Mouse (Mus musculus): ENCODE results near the gene Micall2. TPM values are rescaled to one million over a fixed set of nuclear protein-coding genes. Genes with fewer than 3 reads are reported as not detected.

The Micall2 gene
- 8.3 and 8.4 TPM in 2 replicates for polyA plus RNA-seq (2015; fragmentation: Nextera tagmentation; extraction: Ambion mirVana)

DNA sequence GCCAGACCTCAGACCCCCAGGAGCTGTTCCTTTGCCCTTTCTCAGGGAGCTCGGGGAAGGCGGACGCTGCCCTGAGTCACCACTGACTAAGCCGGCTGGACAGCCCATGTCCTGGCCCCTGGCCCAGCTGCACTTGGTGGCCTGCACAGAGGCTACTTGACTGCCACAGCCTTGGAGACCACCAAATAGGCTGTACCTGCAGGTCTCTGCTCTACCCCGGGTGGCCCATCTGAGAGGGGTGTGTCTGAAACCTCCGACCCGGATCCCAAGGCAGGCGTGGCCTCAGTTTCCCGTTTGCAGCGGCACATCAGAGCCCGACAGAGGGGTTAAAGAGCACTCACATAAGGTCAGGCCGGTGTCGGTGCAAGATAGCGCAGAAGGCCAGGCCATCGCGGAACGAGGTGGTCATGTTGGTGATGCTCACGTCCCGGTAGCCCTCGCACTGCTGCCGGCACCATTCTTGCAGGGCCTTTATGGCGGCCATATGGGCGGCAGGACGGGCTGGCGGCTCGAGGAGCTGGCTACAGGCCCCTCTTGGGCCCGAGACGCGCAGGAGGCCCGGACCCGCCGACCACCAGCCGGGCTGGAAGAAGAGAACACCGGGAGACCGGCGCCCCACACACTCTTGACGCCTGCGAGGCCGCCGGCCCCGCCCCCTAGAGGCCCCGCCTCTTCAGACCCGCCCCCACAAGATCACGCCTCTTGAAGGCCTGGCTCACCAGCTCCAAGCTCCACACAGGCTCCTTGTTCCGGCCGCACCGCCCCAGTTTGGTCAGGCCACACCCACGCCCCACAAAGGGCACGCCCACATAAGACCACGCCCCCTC, at the start of gene Micall2:
TSS of gene Micall2 (minus strand) at position 660 of the 827 bp plus-strand sequence.
- Histone ChIP-seq H3K36me3 (no peaks in the 10 kb centered on the region), H3K9ac (peak within 1 kb of the TSS; percentile 61), H3K9me3 (no peaks in the 10 kb centered on the region), H3K27ac (peak within 1 kb of the TSS; percentile 85), H3K4me3 (replicated peaks) (peak within 1 kb of the TSS; percentile 58), H3K4me2 (replicated peaks) (peak within 1 kb of the TSS; percentile 98), H3K4me1 (replicated peaks) (peaks cover 51% of the 10 kb centered on the region), H3K27me3 (replicated peaks) (no peaks in the 10 kb centered on the region)
- peak; percentile 92 for ATAC-seq
- WGBS, result 3% methylated on average over 50 of the region's 50 CpGs

DNA sequence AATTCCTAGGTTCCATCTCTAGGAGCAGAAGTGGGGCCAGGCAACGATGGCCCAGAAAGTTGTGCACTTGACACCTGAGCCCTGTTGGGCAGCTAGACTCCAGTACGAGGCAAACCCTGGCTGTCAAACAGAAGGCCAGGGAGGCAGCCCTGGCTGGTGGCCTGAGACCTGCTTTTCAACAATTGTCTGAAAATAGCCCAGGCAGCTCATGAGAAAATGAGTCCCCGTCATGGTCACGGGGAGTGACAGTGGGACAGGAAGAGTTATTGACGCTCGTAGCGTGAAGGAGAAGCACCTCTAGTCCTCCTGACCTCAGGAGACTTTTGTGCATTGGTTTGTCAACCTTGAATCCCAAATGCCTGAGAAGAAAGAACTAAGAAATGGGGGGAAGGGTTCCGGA, 45.3 kb upstream of the Micall2 start:
- H3K27ac ChIP-seq, result no peak overlapping the region
- H3K9ac ChIP-seq, result no peak overlapping the region
- no peaks in the 10 kb centered on the region for H3K4me1 ChIP-seq (replicated peaks)
- H3K4me2 ChIP-seq (replicated peaks), result no peak overlapping the region
- no peaks in the 10 kb centered on the region for H3K27me3 ChIP-seq (replicated peaks)
- WGBS, result 78% methylated on average over 8 of the region's 8 CpGs
- no peaks in the 10 kb centered on the region for H3K36me3 ChIP-seq
- H3K9me3 ChIP-seq, result no peaks in the 10 kb centered on the region
- H3K4me3 ChIP-seq (replicated peaks), result no peak overlapping the region
- no peak for ATAC-seq

DNA sequence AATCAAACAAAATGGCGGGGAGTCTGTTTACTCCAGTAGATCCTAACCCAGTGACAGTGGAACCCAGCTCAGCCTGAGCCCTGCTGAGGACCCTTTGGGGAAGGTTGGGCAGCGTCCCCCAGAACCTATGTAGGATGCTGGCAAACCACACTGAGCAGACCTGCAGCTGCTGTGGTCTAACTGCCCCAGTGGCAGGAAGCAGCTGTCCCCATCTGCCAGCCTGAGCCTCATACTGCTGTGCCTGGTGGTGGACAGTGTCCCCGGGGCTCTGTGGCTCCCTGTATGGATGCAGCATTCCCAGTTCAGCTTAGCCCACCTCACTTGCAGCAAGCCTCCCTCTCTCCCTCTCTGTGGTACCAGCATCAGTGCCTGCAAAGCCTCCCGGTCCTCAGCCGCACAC, 40.8 kb upstream of the Micall2 start:
- Histone ChIP-seq H3K27me3 (replicated peaks) (no peaks in the 10 kb centered on the region), H3K36me3 (peaks cover 3% of the 10 kb centered on the region; the same call in 1 of the 2 replicates), H3K4me3 (replicated peaks) (no peak overlapping the region), H3K27ac (no peak overlapping the region), H3K9me3 (no peaks in the 10 kb centered on the region), H3K4me2 (replicated peaks) (no peak overlapping the region), H3K9ac (no peak overlapping the region), H3K4me1 (replicated peaks) (peaks cover 6% of the 10 kb centered on the region)
- no peak for ATAC-seq
- WGBS, result 77% methylated on average over 5 of the region's 5 CpGs

DNA sequence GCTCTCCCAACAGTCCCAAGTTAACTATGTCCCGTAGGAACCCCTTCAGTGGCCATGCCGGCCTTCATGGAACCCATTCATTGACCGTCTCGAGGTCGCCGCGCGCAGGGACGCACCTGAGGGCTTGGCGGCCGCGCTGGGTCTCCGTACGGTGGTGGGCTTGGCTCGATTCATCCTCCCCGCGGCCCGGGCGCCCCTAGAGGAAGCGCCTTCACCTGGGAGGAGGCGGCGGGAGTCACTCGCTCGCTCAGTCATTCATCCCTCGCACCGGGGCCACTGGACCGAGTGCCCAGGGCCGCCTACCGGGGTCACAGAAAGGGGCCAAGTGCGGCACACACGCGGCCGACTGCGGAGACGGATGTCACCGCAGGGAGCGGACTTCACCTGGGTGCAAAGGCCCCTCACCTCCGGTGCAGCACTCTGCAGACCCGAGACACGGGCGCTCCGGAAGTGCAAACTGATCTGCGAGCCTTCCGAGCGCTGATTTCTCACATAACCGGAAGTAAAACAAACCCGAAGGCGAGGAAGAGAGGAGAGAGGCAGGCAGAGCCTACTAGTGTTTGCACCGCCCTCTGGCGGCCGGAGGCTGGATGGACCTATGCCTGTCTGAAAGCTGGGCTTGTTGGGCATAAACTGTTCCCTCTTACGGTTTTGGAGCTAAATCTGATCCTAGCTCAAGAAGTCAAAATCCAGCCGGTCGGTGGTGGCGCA, 39.2 kb upstream of the Micall2 start, which contains the start of gene Ints1:
TSS of gene Ints1 (minus strand) at position 459 of the 711 bp plus-strand sequence.
- H3K27ac ChIP-seq, result peak within 1 kb of the TSS; percentile 40; the same call in 1 of the 2 replicates
- under 1% methylated on average over 55 of the region's 55 CpGs for WGBS

DNA sequence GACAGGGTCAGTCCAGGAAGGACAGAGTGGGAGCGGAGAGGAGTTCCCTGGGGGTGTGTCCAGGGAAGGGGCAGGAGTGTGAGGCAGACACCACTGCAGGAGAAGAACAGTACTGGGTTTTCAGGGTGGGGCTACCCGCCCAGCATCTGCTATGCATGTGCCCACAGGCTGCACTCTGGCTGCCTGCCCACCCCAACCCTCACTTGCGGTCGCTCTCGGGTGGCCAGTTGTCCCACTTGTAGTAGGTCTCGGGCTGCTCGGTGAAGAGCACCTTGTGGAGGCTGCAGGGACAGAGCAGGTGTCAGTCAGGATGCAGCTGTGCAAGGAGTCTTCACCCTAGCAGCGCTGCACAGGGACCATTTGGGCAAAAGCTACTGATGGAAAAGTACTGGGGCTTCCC, 32.1 kb upstream of the Micall2 start:
- no peak for ATAC-seq
- no peak overlapping the region for H3K9ac ChIP-seq
- peaks cover 64% of the 10 kb centered on the region for H3K36me3 ChIP-seq
- H3K27me3 ChIP-seq (replicated peaks), result no peaks in the 10 kb centered on the region
- no peaks in the 10 kb centered on the region for H3K9me3 ChIP-seq
- H3K4me2 ChIP-seq (replicated peaks), result no peak overlapping the region
- no peak overlapping the region for H3K4me3 ChIP-seq (replicated peaks)
- WGBS, result 93% methylated on average over 8 of the region's 8 CpGs
- H3K4me1 ChIP-seq (replicated peaks), result no peaks in the 10 kb centered on the region
- H3K27ac ChIP-seq, result no peak overlapping the region

More for the DNA sequence above, 39.2 kb upstream of the Micall2 start, which contains the start of gene Ints1:
- Histone ChIP-seq H3K27me3 (replicated peaks) (no peaks in the 10 kb centered on the region), H3K9me3 (no peaks in the 10 kb centered on the region), H3K4me3 (replicated peaks) (peak within 1 kb of the TSS; percentile 98), H3K36me3 (peaks cover 19% of the 10 kb centered on the region), H3K4me2 (replicated peaks) (peak within 1 kb of the TSS; percentile 85), H3K9ac (peak within 1 kb of the TSS; percentile 87), H3K4me1 (replicated peaks) (peaks cover 6% of the 10 kb centered on the region)
- ATAC-seq, result peak; percentile 95

DNA sequence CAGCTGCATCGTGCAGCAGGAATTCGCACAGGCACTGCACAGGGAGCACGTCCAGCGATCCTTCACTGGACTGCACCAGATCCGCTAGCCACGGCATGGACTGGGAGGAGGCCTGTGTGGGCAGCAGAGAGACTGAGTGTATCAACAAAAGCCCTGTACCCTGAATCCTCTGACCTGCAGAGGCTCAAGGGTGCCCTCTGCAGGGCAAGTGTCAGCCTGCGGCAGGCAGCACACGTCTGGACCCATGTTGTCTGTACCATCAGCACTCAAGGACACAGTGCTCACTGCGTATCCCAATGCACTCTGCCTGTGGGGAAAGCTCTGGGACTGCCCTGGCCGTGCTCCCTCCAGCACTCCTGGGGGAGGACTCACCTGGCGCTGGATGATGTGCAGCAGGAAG, 28.2 kb upstream of the Micall2 start:
- 68% methylated on average over 11 of the region's 11 CpGs for WGBS
- Histone ChIP-seq H3K4me1 (replicated peaks) (no peaks in the 10 kb centered on the region), H3K27ac (no peak overlapping the region), H3K4me2 (replicated peaks) (no peak overlapping the region), H3K4me3 (replicated peaks) (no peak overlapping the region), H3K9me3 (no peaks in the 10 kb centered on the region), H3K36me3 (peaks cover 63% of the 10 kb centered on the region), H3K27me3 (replicated peaks) (no peaks in the 10 kb centered on the region), H3K9ac (no peak overlapping the region)
- no peak for ATAC-seq

DNA sequence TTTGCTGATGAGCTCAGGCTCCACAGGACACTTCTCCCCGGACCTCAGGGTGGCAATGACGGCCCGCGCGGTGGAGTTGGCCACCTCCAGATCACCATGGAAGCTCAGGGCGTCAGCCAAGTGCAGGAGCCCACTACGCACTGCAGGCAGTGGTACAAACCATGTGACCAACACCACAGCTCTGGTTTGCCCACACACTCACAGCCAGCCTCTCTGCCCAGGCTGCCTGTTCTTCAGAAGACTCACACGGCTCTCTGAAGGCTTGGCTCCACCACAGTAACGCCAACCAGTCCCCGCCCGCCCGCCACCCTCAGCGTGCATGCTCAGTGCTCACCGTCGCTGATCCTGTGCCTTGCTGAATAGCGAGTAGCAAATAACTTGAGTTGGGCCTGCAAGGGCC, 22.0 kb upstream of the Micall2 start:
- no peaks in the 10 kb centered on the region for H3K4me1 ChIP-seq (replicated peaks)

DNA sequence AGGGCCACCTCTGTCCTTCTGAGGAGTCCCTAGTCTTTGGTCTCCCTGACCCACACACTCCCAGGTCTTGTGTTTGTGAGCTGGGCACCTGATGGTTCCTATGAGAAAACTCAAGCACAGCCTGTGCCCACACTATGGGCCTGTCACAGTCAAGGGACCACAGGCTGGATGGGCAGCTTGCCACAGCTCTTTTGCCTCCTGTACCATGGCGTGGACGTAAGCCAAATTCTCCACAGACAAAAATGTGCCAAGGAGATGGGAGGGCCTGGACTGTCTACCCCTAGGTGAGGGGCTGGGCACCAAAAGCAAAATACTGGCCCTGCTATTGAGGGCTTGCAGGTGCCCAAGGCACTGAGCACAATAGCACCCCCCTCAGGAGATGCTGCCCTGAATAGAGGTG, 20.4 kb upstream of the Micall2 start:
- Histone ChIP-seq H3K27me3 (replicated peaks) (no peaks in the 10 kb centered on the region), H3K36me3 (peaks cover 53% of the 10 kb centered on the region), H3K4me2 (replicated peaks) (no peak overlapping the region), H3K4me3 (replicated peaks) (no peak overlapping the region), H3K27ac (no peak overlapping the region), H3K4me1 (replicated peaks) (no peaks in the 10 kb centered on the region), H3K9ac (no peak overlapping the region), H3K9me3 (no peaks in the 10 kb centered on the region)
- WGBS, result 100% methylated on average over 2 of the region's 2 CpGs
- no peak for ATAC-seq

More for the DNA sequence above, 22.0 kb upstream of the Micall2 start:
- Histone ChIP-seq H3K4me3 (replicated peaks) (no peak overlapping the region), H3K9ac (no peak overlapping the region), H3K27ac (no peak overlapping the region), H3K9me3 (no peaks in the 10 kb centered on the region), H3K4me2 (replicated peaks) (no peak overlapping the region), H3K36me3 (peaks cover 61% of the 10 kb centered on the region), H3K27me3 (replicated peaks) (no peaks in the 10 kb centered on the region)
- WGBS, result 85% methylated on average over 16 of the region's 16 CpGs
- ATAC-seq, result no peak

DNA sequence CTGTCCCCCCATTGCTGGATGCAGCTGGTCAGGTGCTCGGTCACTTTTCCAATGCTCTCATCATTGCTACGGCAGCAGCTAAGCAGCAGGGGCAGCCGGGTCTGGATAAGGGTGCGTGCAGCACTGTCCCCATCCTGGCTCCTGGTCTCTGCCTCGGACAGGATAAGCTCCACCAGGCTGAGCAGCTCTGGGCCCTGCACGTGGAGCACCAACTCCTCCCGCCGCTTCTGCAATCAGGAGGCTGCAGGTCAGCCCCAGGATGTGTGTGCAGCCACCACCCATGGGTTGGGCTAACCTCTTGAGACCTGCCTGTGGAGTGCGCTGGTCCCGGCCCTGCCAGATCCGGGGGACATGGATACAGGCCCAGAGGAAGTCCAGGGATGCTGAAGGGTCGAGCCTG, 20.0 kb upstream of the Micall2 start:
- Histone ChIP-seq H3K27me3 (replicated peaks) (no peaks in the 10 kb centered on the region), H3K27ac (no peak overlapping the region), H3K4me3 (replicated peaks) (no peak overlapping the region), H3K4me1 (replicated peaks) (no peaks in the 10 kb centered on the region), H3K9ac (no peak overlapping the region), H3K36me3 (peaks cover 54% of the 10 kb centered on the region), H3K4me2 (replicated peaks) (no peak overlapping the region), H3K9me3 (no peaks in the 10 kb centered on the region)
- 89% methylated on average over 12 of the region's 12 CpGs for WGBS
- ATAC-seq, result no peak

DNA sequence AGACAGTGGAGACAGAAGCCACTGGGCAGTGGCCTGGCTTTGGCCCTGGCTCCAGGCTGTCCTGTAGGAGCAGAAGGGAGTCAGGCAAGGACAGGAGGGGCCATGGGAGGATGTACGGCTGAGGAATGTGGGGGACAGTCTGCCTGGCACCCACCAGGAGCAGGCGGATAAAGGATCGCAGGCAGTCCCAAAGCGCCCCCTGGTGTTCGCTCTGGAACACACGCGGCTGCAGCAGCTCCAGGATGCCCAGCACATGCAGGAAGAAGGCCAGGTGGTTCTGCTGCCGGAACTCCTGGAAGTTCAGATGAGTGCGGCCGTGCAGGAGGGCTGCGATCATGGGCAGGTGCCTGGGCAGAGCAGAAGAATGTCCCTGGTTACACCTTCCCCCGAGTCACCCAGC, 18.6 kb upstream of the Micall2 start:
- Histone ChIP-seq H3K4me3 (replicated peaks) (no peak overlapping the region), H3K9ac (no peak overlapping the region), H3K27ac (no peak overlapping the region), H3K4me2 (replicated peaks) (no peak overlapping the region), H3K36me3 (peaks cover 43% of the 10 kb centered on the region), H3K27me3 (replicated peaks) (no peaks in the 10 kb centered on the region), H3K4me1 (replicated peaks) (no peaks in the 10 kb centered on the region), H3K9me3 (no peaks in the 10 kb centered on the region)
- WGBS, result 31% methylated on average over 12 of the region's 12 CpGs
- no peak for ATAC-seq

DNA sequence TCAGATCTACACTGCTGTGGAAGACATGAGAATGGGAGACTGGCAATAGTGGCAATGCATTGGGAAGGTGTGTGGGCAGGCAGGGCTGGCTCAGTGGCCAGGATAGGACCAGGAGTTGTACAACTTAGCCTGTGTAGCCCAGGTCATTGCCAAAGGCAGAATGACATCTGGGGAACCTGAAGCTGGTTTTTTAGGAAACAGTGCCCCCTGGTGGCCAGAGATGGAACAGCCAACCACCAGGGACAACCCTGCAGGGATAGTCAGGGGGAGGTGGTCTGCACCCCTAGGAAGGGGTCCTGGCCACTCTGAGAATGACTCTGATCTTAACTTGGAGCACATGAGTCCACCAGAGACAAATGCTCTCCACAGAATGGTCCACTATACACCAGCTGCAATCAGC, 14.4 kb upstream of the Micall2 start:
- no peaks in the 10 kb centered on the region for H3K4me1 ChIP-seq (replicated peaks)
- no peaks in the 10 kb centered on the region for H3K27me3 ChIP-seq (replicated peaks)
- no peak overlapping the region for H3K4me2 ChIP-seq (replicated peaks)
- no peak overlapping the region for H3K9ac ChIP-seq
- H3K4me3 ChIP-seq (replicated peaks), result no peak overlapping the region
- 0 out of 2 replicates have a peak, but pooled peaks cover 11% of the 10 kb centered on the region for H3K36me3 ChIP-seq
- ATAC-seq, result 0 out of 2 replicates have a peak, but pooled peaks have one; percentile 37
- no peak overlapping the region for H3K27ac ChIP-seq
- no peaks in the 10 kb centered on the region for H3K9me3 ChIP-seq

DNA sequence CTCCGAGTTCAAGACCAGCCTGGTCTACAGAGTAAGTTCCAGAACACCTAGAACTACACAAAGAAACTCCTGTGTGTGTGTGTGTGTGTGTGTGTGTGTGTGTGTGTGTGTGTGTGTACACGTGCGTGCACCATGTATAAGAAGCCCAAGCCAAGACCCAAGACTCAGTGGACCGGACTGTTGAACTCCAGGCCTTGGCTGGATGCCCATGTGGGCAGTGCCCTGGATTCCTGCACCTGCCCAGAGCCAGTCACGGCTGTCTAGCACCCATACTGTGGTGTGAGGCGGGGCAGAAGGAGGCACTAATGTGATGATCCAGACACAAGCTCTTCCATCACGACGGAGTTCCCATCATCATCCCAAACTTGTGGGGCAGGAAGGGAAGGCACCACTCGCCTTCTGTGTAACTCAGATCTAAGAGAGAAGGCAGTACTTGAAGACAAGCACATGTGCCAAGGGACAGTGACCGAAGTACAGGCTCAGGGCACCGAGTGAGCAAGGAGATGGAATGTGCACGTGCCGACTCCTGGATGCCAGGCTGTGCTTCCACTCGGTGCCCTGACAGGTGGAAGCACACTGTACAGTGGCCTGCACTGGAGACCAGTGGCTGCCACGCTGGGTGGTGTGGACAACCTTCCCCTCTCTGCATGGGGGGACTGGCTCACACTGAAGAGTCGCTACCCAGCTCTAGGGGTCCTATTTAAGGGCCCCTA, 13.4 kb upstream of the Micall2 start:
- H3K9me3 ChIP-seq, result no peaks in the 10 kb centered on the region
- ATAC-seq, result no peak
- no peak overlapping the region for H3K4me3 ChIP-seq (replicated peaks)
- H3K4me2 ChIP-seq (replicated peaks), result no peak overlapping the region
- H3K9ac ChIP-seq, result no peak overlapping the region
- 86% methylated on average over 16 of the region's 16 CpGs for WGBS
- H3K36me3 ChIP-seq, result 0 out of 2 replicates have a peak, but pooled peaks cover 5% of the 10 kb centered on the region
- H3K27ac ChIP-seq, result no peak overlapping the region
- H3K27me3 ChIP-seq (replicated peaks), result no peaks in the 10 kb centered on the region
- H3K4me1 ChIP-seq (replicated peaks), result no peaks in the 10 kb centered on the region

All from intestine, embryonic 15.5 days (tissue).